Comparison of ENCODE assay signal across 18 mouse cellular contexts in genomic region chr4:116811012-116811411, GRCm38 (mm10). TPM values are rescaled to one million over a fixed set of nuclear protein-coding genes. Genes with fewer than 3 reads are reported as not detected.
"Had no signal": no experiment of that assay in that cellular context is flagged by ENCODE, and none has a peak within 500 bp of the region (broad histone marks: within the 10 kb centered on the region; RNA-seq: fewer than 3 reads in every experiment).

No protein-coding gene starts in this region.

- DNase-seq: retina, postnatal 1 day; right cerebral cortex, adult 18-20 months; right cerebral cortex, postnatal 14 days; right cerebral cortex, postnatal 25 days; right cerebral cortex, postnatal 4 days; spleen, adult 18-20 months; thymus, adult 18-20 months; thymus, adult 2 months; thymus, postnatal 14 days; thymus, postnatal 25 days; thymus, postnatal 36 days; thymus, postnatal 4 days had no signal

- H3K9ac ChIP-seq: neural tube, embryonic 12.5 days; neural tube, embryonic 13.5 days; neural tube, embryonic 15.5 days; stomach, embryonic 15.5 days had no signal

- H3K27me3 ChIP-seq: neural tube, embryonic 12.5 days; neural tube, embryonic 13.5 days; neural tube, embryonic 15.5 days; stomach, embryonic 15.5 days had no signal

- H3K9me3 ChIP-seq: neural tube, embryonic 12.5 days; neural tube, embryonic 13.5 days; neural tube, embryonic 15.5 days; stomach, embryonic 15.5 days had no signal

- H3K27ac ChIP-seq: neural tube, embryonic 12.5 days; neural tube, embryonic 13.5 days; neural tube, embryonic 15.5 days; stomach, embryonic 15.5 days; stomach, postnatal 0 days had no signal

- H3K4me3 ChIP-seq: neural tube, embryonic 12.5 days; neural tube, embryonic 13.5 days; neural tube, embryonic 15.5 days; stomach, embryonic 15.5 days had no signal

- H3K36me3 ChIP-seq: neural tube, embryonic 12.5 days; neural tube, embryonic 13.5 days; neural tube, embryonic 15.5 days; stomach, embryonic 15.5 days had no signal

RNA-seq across cellular contexts. Expression of gene Hpdl, which starts 10.5 kb away (rescaled TPM):
- total RNA-seq: neutrophil, adult 5-6 weeks had no signal
